In genomic region chr6:52008757-52009156, GRCm38 (mm10) we compare ENCODE assay signal across 17 mouse cellular contexts. TPM values are rescaled to one million over a fixed set of nuclear protein-coding genes. Genes with fewer than 3 reads are reported as not detected.
DNase-seq lines count a peak whose midpoint lies in the region; ATAC-seq and TF ChIP-seq lines count a peak whose summit lies in the region.
"Had no signal": no experiment of that assay in that cellular context is flagged by ENCODE, and none has a peak within 500 bp of the region (broad histone marks: within the 10 kb centered on the region; RNA-seq: fewer than 3 reads in every experiment).

No protein-coding gene starts in this region.

- H3K4me2 ChIP-seq in intestine, postnatal 0 days (replicated peaks; ENCODE audit: low read depth) = no peak overlapping the region
- no peak overlapping the region for H3K4me2 ChIP-seq in intestine, embryonic 16.5 days (ENCODE audit: low read depth, low read length)
- H3K4me2 ChIP-seq in midbrain, embryonic 11.5 days = no peak overlapping the region
- no peak overlapping the region for H3K4me2 ChIP-seq in midbrain, embryonic 16.5 days (ENCODE audit: low read length)
- H3K4me2 ChIP-seq in forebrain, embryonic 13.5 days = no peak overlapping the region
- H3K4me2 ChIP-seq: heart, embryonic 13.5 days; liver, embryonic 13.5 days; midbrain, embryonic 13.5 days had no signal

- H3K27me3 ChIP-seq in intestine, postnatal 0 days (replicated peaks; ENCODE audit: control insufficient read depth, insufficient read depth, low read length) = peaks cover 12% of the 10 kb centered on the region; the same call in 1 of the 2 replicates
- H3K27me3 ChIP-seq in intestine, embryonic 16.5 days (replicated peaks; ENCODE audit: control insufficient read depth, insufficient read depth, low read length) = peaks cover 6% of the 10 kb centered on the region; the same call in 1 of the 2 replicates
- H3K27me3 ChIP-seq in midbrain, embryonic 11.5 days (ENCODE audit: control insufficient read depth, insufficient read depth, low read length) = peaks cover 72% of the 10 kb centered on the region
- H3K27me3 ChIP-seq in midbrain, embryonic 16.5 days (ENCODE audit: control insufficient read depth, insufficient read depth, low read depth, low read length) = peaks cover 54% of the 10 kb centered on the region
- peaks cover 83% of the 10 kb centered on the region for H3K27me3 ChIP-seq in forebrain, embryonic 13.5 days

- no peaks in the 10 kb centered on the region for H3K36me3 ChIP-seq in intestine, postnatal 0 days (ENCODE audit: control insufficient read depth, insufficient read depth)
- H3K36me3 ChIP-seq in intestine, embryonic 16.5 days (ENCODE audit: control insufficient read depth, insufficient read depth, low read length) = no peaks in the 10 kb centered on the region
- no peaks in the 10 kb centered on the region for H3K36me3 ChIP-seq in midbrain, embryonic 11.5 days (ENCODE audit: control insufficient read depth, insufficient read depth, low read length)
- H3K36me3 ChIP-seq in midbrain, embryonic 16.5 days (ENCODE audit: control insufficient read depth, insufficient read depth, low read length) = no peaks in the 10 kb centered on the region
- no peaks in the 10 kb centered on the region for H3K36me3 ChIP-seq in forebrain, embryonic 13.5 days (ENCODE audit: poor library complexity, severe bottlenecking)
- H3K36me3 ChIP-seq: heart, embryonic 13.5 days; liver, embryonic 13.5 days; midbrain, embryonic 13.5 days had no signal

- 50% methylated on average over 3 of the region's 3 CpGs for WGBS in intestine, postnatal 0 days
- 50% methylated on average over 3 of the region's 3 CpGs for WGBS in intestine, embryonic 16.5 days
- 53% methylated on average over 3 of the region's 3 CpGs for WGBS in midbrain, embryonic 11.5 days
- WGBS in midbrain, embryonic 16.5 days = 58% methylated on average over 3 of the region's 3 CpGs
- 54% methylated on average over 3 of the region's 3 CpGs for WGBS in forebrain, embryonic 13.5 days

- H3K4me1 ChIP-seq in intestine, postnatal 0 days (replicated peaks; ENCODE audit: control insufficient read depth, insufficient read depth, low read length) = no peaks in the 10 kb centered on the region; the same call in 1 of the 2 replicates
- peaks cover 18% of the 10 kb centered on the region for H3K4me1 ChIP-seq in intestine, embryonic 16.5 days (ENCODE audit: control insufficient read depth, insufficient read depth, low read length)
- H3K4me1 ChIP-seq in midbrain, embryonic 11.5 days (ENCODE audit: control insufficient read depth, insufficient read depth, low read length) = no peaks in the 10 kb centered on the region; the same call in 1 of the 2 replicates
- H3K4me1 ChIP-seq in midbrain, embryonic 16.5 days (ENCODE audit: control insufficient read depth, insufficient read depth, low read length) = no peaks in the 10 kb centered on the region
- peaks cover 4% of the 10 kb centered on the region; the same call in 1 of the 2 replicates for H3K4me1 ChIP-seq in forebrain, embryonic 13.5 days

- no peak overlapping the region for H3K9ac ChIP-seq in intestine, postnatal 0 days (ENCODE audit: low read depth, low read length)
- no peak overlapping the region for H3K9ac ChIP-seq in intestine, embryonic 16.5 days (ENCODE audit: low read depth, low read length)
- no peak overlapping the region for H3K9ac ChIP-seq in midbrain, embryonic 11.5 days (ENCODE audit: low read length)
- no peak overlapping the region for H3K9ac ChIP-seq in midbrain, embryonic 16.5 days (ENCODE audit: low read depth, low read length)
- H3K9ac ChIP-seq in forebrain, embryonic 13.5 days = no peak overlapping the region
- H3K9ac ChIP-seq: heart, embryonic 13.5 days; liver, embryonic 13.5 days; midbrain, embryonic 13.5 days had no signal

- no peak for ATAC-seq in intestine, postnatal 0 days
- ATAC-seq in intestine, embryonic 16.5 days = no peak
- ATAC-seq in midbrain, embryonic 11.5 days (ENCODE audit: low FRiP score) = no peak
- no peak for ATAC-seq in midbrain, embryonic 16.5 days
- no peak for ATAC-seq in forebrain, embryonic 13.5 days
- ATAC-seq: activated CD4-positive, CD25-positive, alpha-beta regulatory T cell, adult 4 months; midbrain, embryonic 13.5 days had no signal

- peak; percentile 49 for TF ChIP-seq CTCF in intestine, postnatal 0 days (IDR thresholded peaks at IDR 0.05; ENCODE audit: low read depth)

- no peak overlapping the region for H3K4me3 ChIP-seq in intestine, postnatal 0 days (ENCODE audit: low read depth, low read length)
- no peak overlapping the region for H3K4me3 ChIP-seq in intestine, embryonic 16.5 days (ENCODE audit: low read length)
- H3K4me3 ChIP-seq in midbrain, embryonic 11.5 days (ENCODE audit: low read depth, low read length) = no peak overlapping the region
- H3K4me3 ChIP-seq in midbrain, embryonic 16.5 days (ENCODE audit: low read depth, low read length) = no peak overlapping the region
- no peak overlapping the region for H3K4me3 ChIP-seq in forebrain, embryonic 13.5 days
- H3K4me3 ChIP-seq: heart, embryonic 13.5 days; liver, embryonic 13.5 days; midbrain, embryonic 13.5 days had no signal

- H3K9me3 ChIP-seq in intestine, postnatal 0 days (ENCODE audit: control insufficient read depth) = no peaks in the 10 kb centered on the region
- H3K9me3 ChIP-seq in intestine, embryonic 16.5 days (ENCODE audit: control insufficient read depth, low read length) = no peaks in the 10 kb centered on the region
- H3K9me3 ChIP-seq in midbrain, embryonic 11.5 days (ENCODE audit: control insufficient read depth, low read length) = no peaks in the 10 kb centered on the region
- no peaks in the 10 kb centered on the region for H3K9me3 ChIP-seq in midbrain, embryonic 16.5 days (replicated peaks; ENCODE audit: control insufficient read depth, low read length, poor library complexity, severe bottlenecking)
- no peaks in the 10 kb centered on the region for H3K9me3 ChIP-seq in forebrain, embryonic 13.5 days (replicated peaks)
- H3K9me3 ChIP-seq: heart, embryonic 13.5 days; liver, embryonic 13.5 days; midbrain, embryonic 13.5 days had no signal

- DNase-seq in midbrain, embryonic 11.5 days (ENCODE audit: low spot score, missing footprints) = peak; percentile 85
- peak; percentile 55 for DNase-seq in adipocyte (ENCODE audit: low spot score)
- peak; percentile 31 for DNase-seq in kidney, postnatal 10 days
- DNase-seq: cerebellum, adult 11 months; cerebellum, postnatal 36 days; heart, postnatal 4 days; liver, embryonic 13.5 days; lung, postnatal 36 days; right cerebral cortex, adult 18-20 months; thymus, postnatal 25 days had no signal

- no peak overlapping the region for H3K27ac ChIP-seq in intestine, postnatal 0 days (ENCODE audit: low read depth, low read length)
- no peak overlapping the region for H3K27ac ChIP-seq in intestine, embryonic 16.5 days (ENCODE audit: low read length)
- no peak overlapping the region for H3K27ac ChIP-seq in midbrain, embryonic 11.5 days (ENCODE audit: low read depth, low read length)
- H3K27ac ChIP-seq in midbrain, embryonic 16.5 days (ENCODE audit: low read length) = no peak overlapping the region
- no peak overlapping the region for H3K27ac ChIP-seq in forebrain, embryonic 13.5 days
- H3K27ac ChIP-seq: heart, embryonic 13.5 days; liver, embryonic 13.5 days; midbrain, embryonic 13.5 days had no signal

RNA-seq across cellular contexts. Expression of gene Skap2, which starts 3.6 kb away (rescaled TPM):
- polyA plus RNA-seq in intestine, postnatal 0 days (2015; fragmentation: Nextera tagmentation; extraction: Ambion mirVana) = 40.3 and 45.4 TPM in 2 replicates
- 39.2 and 42.9 TPM in 2 replicates for polyA plus RNA-seq in intestine, embryonic 16.5 days (2015; fragmentation: Nextera tagmentation; extraction: Ambion mirVana)
- 8.5 and 10.0 TPM in 2 replicates for polyA plus RNA-seq in midbrain, embryonic 11.5 days (2014; fragmentation: Nextera tagmentation; extraction: Ambion mirVana)
- polyA plus RNA-seq in midbrain, embryonic 16.5 days (2015; fragmentation: Nextera tagmentation; extraction: Ambion mirVana) = 4.8 and 7.0 TPM in 2 replicates
- polyA plus RNA-seq in forebrain, embryonic 13.5 days (2015; fragmentation: Nextera tagmentation; extraction: Ambion mirVana) = 3.6 and 4.1 TPM in 2 replicates

Comparison
In these comparisons a context has a peak if more than half of its experiments do, and no peak if none do; other contexts are left out.
1. DNase-seq: peak in every context shown above with its lines; median percentile 85 in midbrain, embryonic 11.5 days; 55 in adipocyte; 31 in kidney, postnatal 10 days.